Comparison of ENCODE assay signal across 8 mouse cellular contexts in the genomic region with DNA sequence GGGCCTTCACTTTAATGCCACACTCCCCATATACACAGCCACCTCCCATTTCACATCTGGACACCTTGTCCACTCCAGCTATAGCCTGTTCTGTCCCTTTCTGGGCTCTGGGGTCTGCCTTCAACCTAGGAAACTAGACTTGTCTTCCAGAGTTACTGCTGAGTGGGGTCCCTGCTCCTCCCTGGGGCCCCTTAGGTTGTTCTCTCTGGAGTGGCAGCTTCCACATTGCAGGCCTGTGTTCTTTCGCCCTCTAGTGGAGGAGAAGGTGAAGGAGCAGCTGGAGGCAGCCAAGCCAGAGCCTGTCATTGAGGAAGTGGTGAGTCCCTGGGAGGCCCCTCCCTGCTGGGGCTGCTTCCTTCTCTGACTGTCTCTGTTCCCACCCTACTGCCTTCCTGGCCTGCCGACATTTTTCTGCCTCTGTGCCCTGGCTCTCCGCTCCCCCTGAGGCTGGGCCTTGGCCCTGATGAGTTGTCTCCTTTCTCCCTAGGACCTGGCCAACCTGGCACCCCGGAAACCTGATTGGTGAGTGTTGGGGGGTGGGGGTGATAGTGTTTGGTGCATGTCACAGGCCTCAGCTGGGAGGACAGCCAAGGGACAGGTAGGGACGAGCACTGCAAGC. TPM values are rescaled to one million over a fixed set of nuclear protein-coding genes. Genes with fewer than 3 reads are reported as not detected.
DNase-seq lines count a peak whose midpoint lies in the region; ATAC-seq lines count a peak whose summit lies in the region.

No protein-coding gene starts in this region.

- 45% methylated on average over 5 of the region's 5 CpGs for WGBS in hindbrain, embryonic 12.5 days

- H3K9me3 ChIP-seq in hindbrain, embryonic 12.5 days (replicated peaks), result no peaks in the 10 kb centered on the region

- H3K4me1 ChIP-seq in hindbrain, embryonic 12.5 days, result no peaks in the 10 kb centered on the region

- peak; percentile 84 for DNase-seq in Muller cell, postnatal 12 days (ENCODE audit: inconsistent ontology term)
- peak; percentile 83 to 85 for DNase-seq in cerebellum, postnatal 10 days
- peak; percentile 78 to 79 for DNase-seq in frontal cortex, postnatal 14 days (ENCODE audit: low spot score in 2 of 2)
- DNase-seq in layer of hippocampus, postnatal 25 days (ENCODE audit: extremely low spot score in 1 of 2, low spot score in 1 of 2), result peak; percentile 38 to 58
- DNase-seq in lung, postnatal 25 days (ENCODE audit: low spot score), result peak; percentile 92
- DNase-seq in retina, adult 2 months (ENCODE audit: low read depth, low spot score), result peak; percentile 44
- DNase-seq in thymus, postnatal 36 days, result peak; percentile 82 to 88

- H3K27ac ChIP-seq in hindbrain, embryonic 12.5 days, result no peak overlapping the region

- ATAC-seq in hindbrain, embryonic 12.5 days (ENCODE audit: low FRiP score), result peak; percentile 76

- no peak overlapping the region for H3K4me2 ChIP-seq in hindbrain, embryonic 12.5 days (replicated peaks)

- no peak overlapping the region for H3K9ac ChIP-seq in hindbrain, embryonic 12.5 days

- peaks cover 34% of the 10 kb centered on the region; the same call in 1 of the 2 replicates for H3K36me3 ChIP-seq in hindbrain, embryonic 12.5 days

- no peak overlapping the region for H3K4me3 ChIP-seq in hindbrain, embryonic 12.5 days

- H3K27me3 ChIP-seq in hindbrain, embryonic 12.5 days, result no peaks in the 10 kb centered on the region

RNA-seq across cellular contexts. Expression of a gene that starts 31.9 kb away (rescaled TPM):
- 2.0 TPM in 2 replicates for polyA plus RNA-seq in hindbrain, embryonic 12.5 days (2016; fragmentation: Nextera tagmentation; extraction: Ambion mirVana)
- total RNA-seq in layer of hippocampus, postnatal 25 days (2021), result under 1 TPM in 1 of 2 experiments, not detected in 1; 0.39 TPM

RNA-seq across cellular contexts. Expression of a gene that starts 37.2 kb away (rescaled TPM):
- 44.3 and 52.4 TPM in 2 replicates for polyA plus RNA-seq in hindbrain, embryonic 12.5 days (2016; fragmentation: Nextera tagmentation; extraction: Ambion mirVana)
- 1 to 10 TPM; 5.5 to 6.4 TPM for total RNA-seq in layer of hippocampus, postnatal 25 days (2021)

RNA-seq across cellular contexts. Expression of a gene that starts 53.4 kb away (rescaled TPM):
- 113 and 114 TPM in 2 replicates for polyA plus RNA-seq in hindbrain, embryonic 12.5 days (2016; fragmentation: Nextera tagmentation; extraction: Ambion mirVana)
- 10 to 100 TPM; 51.2 to 57.6 TPM for total RNA-seq in layer of hippocampus, postnatal 25 days (2021)

RNA-seq across cellular contexts. Expression of a gene that starts 55.8 kb away (rescaled TPM):
- 1.8 and 2.1 TPM in 2 replicates for polyA plus RNA-seq in hindbrain, embryonic 12.5 days (2016; fragmentation: Nextera tagmentation; extraction: Ambion mirVana)
- 10 to 100 TPM in 1 of 2 experiments, 1 to 10 TPM in 1; 8.4 to 12.9 TPM for total RNA-seq in layer of hippocampus, postnatal 25 days (2021)
